Mouse (Mus musculus) heart, embryonic 10.5 days (tissue): ENCODE data around the gene Baz2a. TPM values are rescaled to one million over a fixed set of nuclear protein-coding genes. Genes with fewer than 3 reads are reported as not detected.

Source experiments
- DNase-seq: peaks from one replicate; pipeline ENCODE4 v3.0.0-alpha.2; 2017; ENCODE audit warnings: low spot score
- H3K27ac ChIP-seq: fragments of 300-500 bp; sonication (generic); 2 replicates; pipeline ENCODE4 v1.5.1; 2016; ENCODE audit warnings: mild to moderate bottlenecking
- H3K27me3 ChIP-seq: fragments of 300-500 bp; sonication (generic); 2 replicates; pipeline ENCODE4 v1.6.1; 2016; ENCODE audit warnings: mild to moderate bottlenecking; ENCODE audit not compliant: poor library complexity, insufficient read depth, severe bottlenecking
- H3K36me3 ChIP-seq: fragments of 300-500 bp; sonication (generic); 2 replicates; pipeline ENCODE4 v1.6.1; 2016; ENCODE audit warnings: mild to moderate bottlenecking, moderate library complexity
- H3K4me1 ChIP-seq: fragments of 300-500 bp; sonication (generic); 2 replicates; pipeline ENCODE4 v1.6.1; 2016; ENCODE audit warnings: mild to moderate bottlenecking
- H3K4me3 ChIP-seq: fragments of 300-500 bp; sonication (generic); 2 replicates; pipeline ENCODE4 v1.5.1; 2016; ENCODE audit warnings: mild to moderate bottlenecking, moderate library complexity
- H3K9me3 ChIP-seq: fragments of 300-500 bp; sonication (generic); 2 replicates; pipeline ENCODE4 v1.6.1; 2016; ENCODE audit warnings: mild to moderate bottlenecking, moderate library complexity
- WGBS: fragments of 180-500 bp; shearing (Covaris S2); methylation state at CpG from one replicate; pipeline ENCODE4 v1.1.7; 2016; 5-methylcytosine and 5-hydroxymethylcytosine counted together
- microRNA counts: library from miRNA; unstranded; fragments of <30 nt; microRNA quantifications from one replicate; lab custom pipeline; 2017
- microRNA-seq: library from miRNA; unstranded; fragments of <30 nt; microRNA quantifications from one replicate; pipeline ENCODE4, GENCODE M21; 2017
- polyA plus RNA-seq: library from polyadenylated mRNA; unstranded; fragments of >200 nt; fragmentation: Nextera tagmentation; extraction: Ambion mirVana; gene quantifications from 2 replicates; pipeline ENCODE4 v1.2.1, GENCODE M21; 2016

Baz2a gene
- polyA plus RNA-seq, 1 experiment from 2014 or later: 10.1 TPM

DNA sequence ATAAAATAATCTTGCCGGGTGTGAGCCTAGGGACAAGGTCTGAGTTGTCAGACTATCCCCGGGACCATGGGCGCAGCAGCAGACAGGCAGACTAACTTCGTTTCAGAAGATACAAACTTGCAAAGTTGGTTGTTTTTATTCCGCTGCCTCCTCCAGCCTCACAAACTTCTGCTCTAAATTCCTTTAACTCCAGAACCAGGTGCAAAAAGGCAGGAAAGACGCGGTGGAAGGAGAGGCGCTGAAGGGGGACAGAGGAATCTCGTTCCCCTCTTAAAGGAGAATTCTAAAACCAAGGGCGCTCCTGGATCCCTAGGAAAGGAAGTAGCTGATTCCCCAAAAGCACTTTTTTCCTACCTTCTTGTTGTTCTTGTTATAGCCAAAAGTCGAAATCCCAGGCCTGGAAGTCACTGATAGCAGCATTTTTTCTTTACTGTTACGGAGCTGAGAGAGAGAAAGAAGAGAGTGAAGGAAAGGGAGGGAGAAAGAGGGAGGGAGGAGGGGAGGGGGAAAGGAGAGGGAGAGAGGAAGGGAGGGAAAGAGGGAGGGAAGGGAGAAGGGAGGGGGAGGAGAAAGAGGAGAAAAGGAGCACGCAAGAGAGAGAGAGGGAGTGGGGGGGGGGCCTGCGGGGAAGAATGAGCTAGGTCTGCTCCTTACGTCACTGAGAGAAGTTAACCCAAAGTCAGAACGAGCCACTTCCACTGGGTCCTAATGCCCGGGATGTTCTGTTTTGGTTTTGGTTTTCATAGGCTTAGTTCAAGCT, 84.8 kb downstream of the Baz2a start:
- WGBS: under 1% methylated on average over 17 of the region's 17 CpGs
- H3K27ac ChIP-seq: peak overlapping the region; percentile 91
- 0 out of 2 replicates have a peak, but pooled peaks cover 6% of the 10 kb centered on the region for H3K36me3 ChIP-seq
- peak overlapping the region; percentile 78 for H3K4me3 ChIP-seq
- no peaks in the 10 kb centered on the region for H3K27me3 ChIP-seq
- H3K4me1 ChIP-seq: peaks cover 24% of the 10 kb centered on the region
- H3K9me3 ChIP-seq: no peaks in the 10 kb centered on the region
- DNase-seq: peak; percentile 94

- no peak overlapping the region for H3K27ac ChIP-seq
- H3K4me1 ChIP-seq: peaks cover 24% of the 10 kb centered on the region
- no peaks in the 10 kb centered on the region for H3K9me3 ChIP-seq
- no peaks in the 10 kb centered on the region for H3K36me3 ChIP-seq
- DNase-seq: no peak
- H3K27me3 ChIP-seq: no peaks in the 10 kb centered on the region
- 80% methylated on average over 4 of the region's 4 CpGs for WGBS
- H3K4me3 ChIP-seq: no peak overlapping the region
These were observed 85.9 kb downstream of the Baz2a start for GRCm38 (mm10) chr10:128177316-128177715.

MicroRNAs encoded within 50 kb of the gene (microRNA counts, 519-probe panel; counts per million panel counts)
- not detected for microRNA mmu-miR-677 (lab: Ali Mortazavi, UCI)

Small RNAs within 50 kb of the gene (microRNA-seq; reads per million reads assigned to microRNA genes)
- gene Mir677: 29.0 reads per million, percentile 37 among the genes with 10 or more reads in this experiment

Other genes starting within 250 kb of the Baz2a start
- gene Rdh19, start 241.6 kb upstream of the Baz2a start, polyA plus RNA-seq: not detected in 2 replicates
- not detected in 2 replicates for gene Rdh16f2, start 225.1 kb upstream of the Baz2a start, polyA plus RNA-seq
- gene Rdh7, start 202.8 kb upstream of the Baz2a start, polyA plus RNA-seq: not detected in 2 replicates
- not detected in 2 replicates for gene Sdr9c7, start 193.1 kb upstream of the Baz2a start, polyA plus RNA-seq
- not detected in 2 replicates for gene Hsd17b6, start 84.0 kb upstream of the Baz2a start, polyA plus RNA-seq
- gene Prim1, start 76.4 kb upstream of the Baz2a start, polyA plus RNA-seq: 66.7 and 80.5 TPM in 2 replicates
- gene Naca, start 56.0 kb upstream of the Baz2a start, polyA plus RNA-seq: 639 and 790 TPM in 2 replicates
- 403 and 465 TPM in 2 replicates for gene Ptges3, start 32.6 kb upstream of the Baz2a start, polyA plus RNA-seq
- 3,536 and 4,735 TPM in 2 replicates for gene Atp5b, start 8.3 kb upstream of the Baz2a start, polyA plus RNA-seq
- gene Rbms2, start 88.7 kb downstream of the Baz2a start, polyA plus RNA-seq: 32.5 and 38.6 TPM in 2 replicates
- gene Gls2, start 102.9 kb downstream of the Baz2a start, polyA plus RNA-seq: 0.86 and 1.1 TPM in 2 replicates
- 37.9 and 41.9 TPM in 2 replicates for gene Spryd4, start 120.2 kb downstream of the Baz2a start, polyA plus RNA-seq
- gene Mip, start 134.3 kb downstream of the Baz2a start, polyA plus RNA-seq: not detected in 2 replicates
- gene Timeless, start 140.5 kb downstream of the Baz2a start, polyA plus RNA-seq: 48.1 and 69.3 TPM in 2 replicates
- gene Apon, start 162.5 kb downstream of the Baz2a start, polyA plus RNA-seq: 0.18 and 0.23 TPM in 2 replicates
- gene Apof, start 177.1 kb downstream of the Baz2a start, polyA plus RNA-seq: 0.11 and 3.9 TPM in 2 replicates
- 10.8 and 11.0 TPM in 2 replicates for gene Stat2, start 179.0 kb downstream of the Baz2a start, polyA plus RNA-seq
- gene Il23a, start 207.2 kb downstream of the Baz2a start, polyA plus RNA-seq: 0.25 and 0.48 TPM in 2 replicates
- gene Pan2, start 211.8 kb downstream of the Baz2a start, polyA plus RNA-seq: 29.9 and 31.4 TPM in 2 replicates
- gene Cnpy2, start 230.9 kb downstream of the Baz2a start, polyA plus RNA-seq: 220 and 255 TPM in 2 replicates
- 347 and 474 TPM in 2 replicates for gene Cs, start 246.2 kb downstream of the Baz2a start, polyA plus RNA-seq